Mouse (Mus musculus) CH12.LX (cell line): Measurements from ENCODE around the gene Prkca. TPM values are rescaled to one million over a fixed set of nuclear protein-coding genes. Genes with fewer than 3 reads are reported as not detected.

Experiments used
- DNase-seq: peaks from one replicate; pipeline ENCODE4 v3.0.0-alpha.2; 2013; ENCODE audit errors: extremely low read depth
- H3K27ac ChIP-seq: 2 replicates; pipeline ENCODE4 v1.5.1; 2012; ENCODE audit warnings: low read depth, mild to moderate bottlenecking, control low read depth, moderate library complexity; ENCODE audit not compliant: insufficient read depth
- H3K27me3 ChIP-seq: replicated peaks from 2 replicates; pipeline ENCODE3; 2012; ENCODE audit warnings: inconsistent platforms
- H3K36me3 ChIP-seq, 2 experiments: replicated peaks in 1 of 2; 2 replicates each; pipeline versions ENCODE3 to v1.6.1; 2012; ENCODE audit warnings: inconsistent platforms in 1 of 2, low read length in 1 of 2, mild to moderate bottlenecking in 1 of 2, mixed read lengths in 1 of 2, moderate library complexity in 1 of 2; ENCODE audit not compliant: control insufficient read depth in 1 of 2, insufficient read depth in 1 of 2
- H3K4me1 ChIP-seq, 2 experiments: 2 replicates each; pipeline ENCODE4 v1.6.1; 2012; ENCODE audit warnings: inconsistent platforms in 1 of 2, moderate library complexity in 1 of 2; ENCODE audit not compliant: insufficient read depth in 2 of 2, control insufficient read depth in 1 of 2
- H3K4me2 ChIP-seq: 2 replicates; pipeline ENCODE4 v1.6.1; 2012; ENCODE audit warnings: low read depth, mild to moderate bottlenecking, control low read depth; ENCODE audit not compliant: poor library complexity, insufficient read depth, severe bottlenecking
- H3K4me3 ChIP-seq, 3 experiments: fragments of 150-350 bp in 1 of 3; sonication (generic) in 1 of 3; replicated peaks in 1 of 3; 2 replicates each; pipeline versions ENCODE3 to v1.5.1; 2011 to 2012; ENCODE audit warnings: low read depth in 2 of 3, low read length in 2 of 3, mild to moderate bottlenecking in 2 of 3, moderate library complexity in 2 of 3, control low read depth in 1 of 3, improper control_type of control experiment in 1 of 3, inconsistent platforms in 1 of 3, mixed read lengths in 1 of 3; ENCODE audit not compliant: poor library complexity in 1 of 3
- H3K79me2 ChIP-seq: replicated peaks from 2 replicates; pipeline ENCODE4 v1.6.1; 2012; ENCODE audit warnings: mild to moderate bottlenecking, moderate library complexity; ENCODE audit not compliant: control insufficient read depth, poor library complexity, insufficient read depth, severe bottlenecking; ENCODE audit errors: extremely low read depth
- H3K9ac ChIP-seq: 2 replicates; pipeline ENCODE4 v1.6.1; 2012; ENCODE audit warnings: low read depth, mild to moderate bottlenecking, control low read depth, moderate library complexity; ENCODE audit not compliant: insufficient read depth
- H3K9me3 ChIP-seq: replicated peaks from 2 replicates; pipeline ENCODE3; 2012; ENCODE audit warnings: low read length, inconsistent platforms, mixed read lengths
- BHLHE40 ChIP-seq: IDR thresholded peaks from 2 replicates; pipeline ENCODE4 v1.6.1; 2011; ENCODE audit warnings: mild to moderate bottlenecking, low read depth, low read length, improper control_type of control experiment
- CHD1 ChIP-seq: IDR thresholded peaks from 2 replicates; pipeline ENCODE4 v1.6.1; 2012; ENCODE audit warnings: low read depth, low read length, improper control_type of control experiment, inconsistent platforms
- CTCF ChIP-seq, 2 experiments: IDR thresholded peaks in 1 of 2; conservative IDR thresholded peaks in 1 of 2; 2 replicates each; pipeline ENCODE4 v1.5.1; 2011 to 2012; ENCODE audit warnings: low read depth in 2 of 2, low read length in 2 of 2, improper control_type of control experiment in 1 of 2, inconsistent platforms in 1 of 2, mild to moderate bottlenecking in 1 of 2, moderate library complexity in 1 of 2
- E2F4 ChIP-seq: IDR thresholded peaks from 2 replicates; pipeline ENCODE4 v1.6.1; 2011; ENCODE audit warnings: low read depth, low read length, improper control_type of control experiment; ENCODE audit not compliant: insufficient replicate concordance
- EP300 ChIP-seq: IDR thresholded peaks from 2 replicates; pipeline ENCODE4 v1.6.1; 2011; ENCODE audit warnings: low read length, improper control_type of control experiment
- ETS1 ChIP-seq: conservative IDR thresholded peaks from 2 replicates; pipeline ENCODE4 v1.6.1; 2012; ENCODE audit warnings: low read depth, mild to moderate bottlenecking, inconsistent platforms, low read length, improper control_type of control experiment, moderate library complexity
- GABPA ChIP-seq: IDR thresholded peaks from 2 replicates; pipeline ENCODE4 v1.6.1; 2012; ENCODE audit warnings: low read depth, low read length, improper control_type of control experiment, inconsistent platforms; ENCODE audit not compliant: insufficient replicate concordance
- HCFC1 ChIP-seq: IDR thresholded peaks from 2 replicates; pipeline ENCODE4 v1.6.1; 2012; ENCODE audit warnings: low read depth, mild to moderate bottlenecking, inconsistent platforms, low read length, improper control_type of control experiment
- JUN ChIP-seq: IDR thresholded peaks from 2 replicates; pipeline ENCODE4 v1.6.1; 2011; ENCODE audit warnings: low read depth, mild to moderate bottlenecking, low read length, improper control_type of control experiment, moderate library complexity; ENCODE audit not compliant: insufficient read depth
- JUND ChIP-seq: conservative IDR thresholded peaks from 2 replicates; pipeline ENCODE4 v1.6.1; 2011; ENCODE audit warnings: low read depth, low read length, improper control_type of control experiment
- KAT2A ChIP-seq: IDR thresholded peaks from 2 replicates; pipeline ENCODE4 v1.6.1; 2012; ENCODE audit warnings: low read length, improper control_type of control experiment, inconsistent platforms; ENCODE audit not compliant: insufficient replicate concordance
- MAX ChIP-seq: IDR thresholded peaks from 2 replicates; pipeline ENCODE4 v1.6.1; 2011; ENCODE audit warnings: low read length, improper control_type of control experiment
- MAZ ChIP-seq: IDR thresholded peaks from 2 replicates; pipeline ENCODE4 v1.6.1; 2012; ENCODE audit warnings: low read depth, mild to moderate bottlenecking, inconsistent platforms, low read length, improper control_type of control experiment, moderate library complexity
- MXI1 ChIP-seq: IDR thresholded peaks from 2 replicates; pipeline ENCODE4 v1.6.1; 2011; ENCODE audit warnings: mild to moderate bottlenecking, low read depth, low read length, improper control_type of control experiment
- MYC ChIP-seq: IDR thresholded peaks from 2 replicates; pipeline ENCODE4 v1.6.1; 2011; ENCODE audit warnings: low read depth, mild to moderate bottlenecking, improper control_type of control experiment, low read length
- PAX5 ChIP-seq: IDR thresholded peaks from 2 replicates; pipeline ENCODE4 v1.6.1; 2012; ENCODE audit warnings: low read length, inconsistent platforms, mixed read lengths
- POLR2A ChIP-seq: IDR thresholded peaks from 2 replicates; pipeline ENCODE4 v1.6.1; 2011; ENCODE audit warnings: low read depth, mild to moderate bottlenecking, improper control_type of control experiment, low read length
- POLR2AphosphoS2 ChIP-seq: IDR thresholded peaks from 2 replicates; pipeline ENCODE4 v1.6.1; 2011; ENCODE audit warnings: low read depth, low read length, improper control_type of control experiment
- RAD21 ChIP-seq: IDR thresholded peaks from 2 replicates; pipeline ENCODE4 v1.6.1; 2011; ENCODE audit warnings: low read depth, mild to moderate bottlenecking, low read length, improper control_type of control experiment, moderate library complexity
- RCOR1 ChIP-seq: conservative IDR thresholded peaks from 2 replicates; pipeline ENCODE4 v1.6.1; 2012; ENCODE audit warnings: low read depth, mild to moderate bottlenecking, inconsistent platforms, low read length, improper control_type of control experiment
- SIN3A ChIP-seq: IDR thresholded peaks from 2 replicates; pipeline ENCODE4 v1.6.1; 2012; ENCODE audit warnings: low read length, improper control_type of control experiment, inconsistent platforms
- SMC3 ChIP-seq: IDR thresholded peaks from 2 replicates; pipeline ENCODE4 v1.6.1; 2011; ENCODE audit warnings: low read depth, low read length, improper control_type of control experiment
- TCF12 ChIP-seq: IDR thresholded peaks from 2 replicates; pipeline ENCODE4 v1.6.1; 2014; ENCODE audit warnings: low read depth, mild to moderate bottlenecking, inconsistent platforms, low read length, improper control_type of control experiment
- USF1 ChIP-seq: IDR thresholded peaks from 2 replicates; pipeline ENCODE4 v1.6.1; 2014; ENCODE audit warnings: low read depth, mild to moderate bottlenecking, inconsistent platforms, low read length, improper control_type of control experiment
- USF2 ChIP-seq: conservative IDR thresholded peaks from 2 replicates; pipeline ENCODE4 v1.6.1; 2011; ENCODE audit warnings: low read depth, low read length, improper control_type of control experiment
- ZC3H11A ChIP-seq: IDR thresholded peaks from 2 replicates; pipeline ENCODE4 v1.6.1; 2012; ENCODE audit warnings: low read depth, mild to moderate bottlenecking, inconsistent platforms, low read length, improper control_type of control experiment
- ZMIZ1 ChIP-seq: IDR thresholded peaks from 2 replicates; pipeline ENCODE4 v1.6.1; 2012; ENCODE audit warnings: low read depth, mild to moderate bottlenecking, inconsistent platforms, low read length, improper control_type of control experiment
- ZNF384 ChIP-seq: IDR thresholded peaks from 2 replicates; pipeline ENCODE4 v1.6.1; 2012; ENCODE audit warnings: low read depth, low read length, improper control_type of control experiment, inconsistent platforms
- dilution Hi-C: fragments of 300-500 bp; cut with MboI; formaldehyde crosslinking; loops from 2 replicates; pipeline ENCODE4 v1.14.3; 2020; ENCODE audit warnings: low sequenced_read_pairs; ENCODE audit not compliant: extremely low pct_unique_long_range_greater_than_20kb, extremely low pct_ligation_motif_present
- in situ Hi-C: fragments of 300-500 bp; cut with MboI; formaldehyde crosslinking; loops from 3 replicates; pipeline ENCODE4 v1.14.3; 2019; ENCODE audit warnings: low sequenced_read_pairs, low pct_ligation_motif_present, low pct_unique_long_range_greater_than_20kb, mixed read lengths
- polyA plus RNA-seq: library from polyadenylated mRNA; unstranded; fragments of >175 nt; gene quantifications from 2 replicates; pipeline ENCODE4 v1.2.1, GENCODE M21; 2012; ENCODE audit warnings: low read depth; ENCODE audit not compliant: insufficient read length
- total RNA-seq, 2 experiments: library from RNA; depleted of rRNA; stranded (reverse); fragments of 300-350 nt in 1 of 2; fragments of >200 nt in 1 of 2; gene quantifications; 2 replicates each; pipeline ENCODE4 v1.2.3; 2012 to 2014

The Prkca gene
- total and polyA plus RNA-seq, 3 experiments = 40.0 to 107 (median 43.7) TPM

DNA sequence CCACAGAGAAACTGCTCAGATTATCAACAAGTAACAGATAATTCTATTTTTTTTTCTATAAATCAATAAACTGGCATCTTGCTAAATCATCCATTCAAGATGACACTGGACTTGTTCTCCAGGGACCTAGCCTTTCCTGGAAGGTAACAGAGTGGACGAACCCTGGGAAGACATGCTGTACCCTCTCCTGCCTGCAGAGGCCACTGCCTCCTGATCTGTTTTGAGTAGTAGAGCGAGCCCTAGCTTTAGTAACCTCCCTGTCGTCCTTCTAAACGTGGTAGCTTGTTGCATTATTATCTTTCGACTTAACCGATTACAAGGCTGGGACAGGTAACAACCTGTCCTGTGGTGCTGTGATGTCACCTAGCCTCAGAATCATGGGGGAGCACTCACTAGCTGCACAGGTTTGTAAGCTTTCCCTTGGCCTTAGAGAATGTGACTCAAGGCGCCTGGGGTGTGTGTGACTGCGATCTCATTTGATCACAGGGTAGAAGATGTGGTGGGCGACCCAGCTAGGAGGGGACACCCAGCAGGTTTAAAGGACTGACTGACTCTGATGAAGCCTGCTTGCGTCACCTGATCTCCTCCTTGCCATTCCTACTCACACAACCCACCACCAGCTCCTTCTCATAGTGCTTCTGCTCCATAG is 312.6 kb downstream of the Prkca start (continued):
- TF ChIP-seq KAT2A = no peak
- TF ChIP-seq SIN3A = no peak
- no peak for TF ChIP-seq EP300
- no peak for TF ChIP-seq CHD1
- no peak for TF ChIP-seq JUN

- no peak for DNase-seq
- no peak overlapping the region for H3K27ac ChIP-seq
- peaks cover 6 to 76% of the 10 kb centered on the region in 2 experiments for H3K36me3 ChIP-seq
- no peak overlapping the region for H3K9ac ChIP-seq
- H3K9me3 ChIP-seq = no peaks in the 10 kb centered on the region
- dilution Hi-C loops = no loop called here
- no peak overlapping the region for H3K4me3 ChIP-seq
- no peak overlapping the region for H3K4me2 ChIP-seq
- H3K79me2 ChIP-seq = no peaks in the 10 kb centered on the region
- peaks cover 0 to 16% of the 10 kb centered on the region in 2 experiments; a peak in 2 of 4 replicates for H3K4me1 ChIP-seq
- H3K27me3 ChIP-seq = no peaks in the 10 kb centered on the region
- in situ Hi-C loops = no loop called here
- TF ChIP-seq KAT2A (no peak), SMC3 (no peak), USF1 (no peak), RAD21 (no peak), EP300 (no peak), MXI1 (no peak), MYC (no peak), MAX (no peak), BHLHE40 (no peak), HCFC1 (no peak), CTCF (conservative IDR thresholded peaks at IDR 0.05 in 1 of 2, IDR thresholded peaks at IDR 0.05 in 1 of 2; ENCODE audit: low read depth in 2 of 2, low read length in 2 of 2) (no peak), PAX5 (no peak), JUN (no peak)
Observed at GRCm38 (mm10) chr11:108029321-108029720, 314.4 kb downstream of the Prkca start.

DNA sequence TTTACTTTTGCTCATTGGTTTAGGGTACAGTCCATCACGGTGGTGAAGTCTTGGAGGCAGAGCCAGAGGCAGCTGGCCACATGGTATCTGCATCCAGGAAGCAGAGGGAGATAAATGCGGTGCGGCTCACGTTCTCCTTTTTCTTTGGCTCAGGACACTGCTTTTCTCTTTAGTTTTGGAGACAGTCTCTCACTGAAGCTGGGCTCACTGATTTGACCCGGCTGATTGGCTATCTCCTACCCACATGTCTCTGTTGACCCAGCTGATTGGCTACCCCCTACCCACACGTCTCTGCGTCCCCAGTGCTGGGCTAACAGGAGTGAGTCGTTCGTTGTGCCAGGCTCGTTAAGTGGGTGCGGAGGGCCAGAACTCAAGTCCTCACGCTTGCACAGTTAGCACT is 315.3 kb downstream of the Prkca start:
- H3K4me1 ChIP-seq = peaks cover 0 to 16% of the 10 kb centered on the region in 2 experiments; a peak in 2 of 4 replicates
- no peak overlapping the region for H3K9ac ChIP-seq
- in situ Hi-C loops = no loop called here

More for the DNA sequence above, 315.3 kb downstream of the Prkca start:
- Histone ChIP-seq H3K79me2 (no peaks in the 10 kb centered on the region), H3K27ac (no peak overlapping the region), H3K27me3 (no peaks in the 10 kb centered on the region), H3K4me3 (no peak overlapping the region), H3K4me2 (no peak overlapping the region), H3K9me3 (no peaks in the 10 kb centered on the region), H3K36me3 (peaks cover 5 to 72% of the 10 kb centered on the region in 2 experiments)
- TF ChIP-seq GABPA (no peak), JUND (no peak), TCF12 (no peak), KAT2A (no peak), CTCF (conservative IDR thresholded peaks at IDR 0.05 in 1 of 2, IDR thresholded peaks at IDR 0.05 in 1 of 2; ENCODE audit: low read depth in 2 of 2, low read length in 2 of 2) (no peak), POLR2AphosphoS2 (no peak), ETS1 (no peak), USF1 (no peak), MAZ (no peak), E2F4 (no peak), RCOR1 (no peak), USF2 (no peak), ZC3H11A (no peak), EP300 (no peak), ZMIZ1 (no peak), POLR2A (no peak), ZNF384 (no peak), MXI1 (no peak), CHD1 (no peak)
- DNase-seq = no peak
- dilution Hi-C loops = no loop called here
